Mouse (Mus musculus): ENCODE data around the gene H2-Aa. TPM values are rescaled to one million over a fixed set of nuclear protein-coding genes. Genes with fewer than 3 reads are reported as not detected.

H2-Aa gene
- not detected in 2 replicates for polyA plus RNA-seq (2012)

GRCm38 (mm10) chr17:34287648-34288047 lies at the start of gene H2-Aa:
Gene H2-Aa, minus strand, starts transcription at chr17:34287823.
- TF ChIP-seq GATA1 (IDR thresholded peaks at IDR 0.05; ENCODE audit: low read length) = no peak

- no peak for TF ChIP-seq GATA1 (IDR thresholded peaks at IDR 0.05; ENCODE audit: low read length)
These were observed 43.6 kb upstream of the H2-Aa start for GRCm38 (mm10) chr17:34331200-34331599.

- no peak for TF ChIP-seq GATA1 (IDR thresholded peaks at IDR 0.05; ENCODE audit: low read length)
These were observed 42.2 kb upstream of the H2-Aa start for GRCm38 (mm10) chr17:34329807-34330206.

GRCm38 (mm10) chr17:34326373-34326772 lies 38.8 kb upstream of the H2-Aa start:
- no peak for TF ChIP-seq GATA1 (IDR thresholded peaks at IDR 0.05; ENCODE audit: low read length)

- TF ChIP-seq GATA1 (IDR thresholded peaks at IDR 0.05; ENCODE audit: low read length) = no peak
These were observed 37.8 kb upstream of the H2-Aa start, which contains the start of gene H2-Eb2 for GRCm38 (mm10) chr17:34325436-34325835. Gene H2-Eb2, plus strand, starts transcription at chr17:34325665.

GRCm38 (mm10) chr17:34317275-34317674 lies 29.7 kb upstream of the H2-Aa start:
- no peak for TF ChIP-seq GATA1 (IDR thresholded peaks at IDR 0.05; ENCODE audit: low read length)

GRCm38 (mm10) chr17:34316697-34317096 lies 29.1 kb upstream of the H2-Aa start:
- TF ChIP-seq GATA1 (IDR thresholded peaks at IDR 0.05; ENCODE audit: low read length) = no peak

GRCm38 (mm10) chr17:34315512-34315911 lies 27.9 kb upstream of the H2-Aa start:
- no peak for TF ChIP-seq GATA1 (IDR thresholded peaks at IDR 0.05; ENCODE audit: low read length)

- TF ChIP-seq GATA1 (IDR thresholded peaks at IDR 0.05; ENCODE audit: low read length) = no peak
These were observed 26.7 kb upstream of the H2-Aa start for GRCm38 (mm10) chr17:34314286-34314685.

GRCm38 (mm10) chr17:34313393-34313792 lies 25.8 kb upstream of the H2-Aa start:
- no peak for TF ChIP-seq GATA1 (IDR thresholded peaks at IDR 0.05; ENCODE audit: low read length)

GRCm38 (mm10) chr17:34312185-34312584 lies 24.6 kb upstream of the H2-Aa start:
- TF ChIP-seq GATA1 (IDR thresholded peaks at IDR 0.05; ENCODE audit: low read length) = no peak

- TF ChIP-seq GATA1 (IDR thresholded peaks at IDR 0.05; ENCODE audit: low read length) = no peak
These were observed 22.2 kb upstream of the H2-Aa start for GRCm38 (mm10) chr17:34309683-34310385.

GRCm38 (mm10) chr17:34309225-34309624 lies 21.6 kb upstream of the H2-Aa start:
- TF ChIP-seq GATA1 (IDR thresholded peaks at IDR 0.05; ENCODE audit: low read length) = no peak

GRCm38 (mm10) chr17:34308161-34308560 lies 20.5 kb upstream of the H2-Aa start:
- TF ChIP-seq GATA1 (IDR thresholded peaks at IDR 0.05; ENCODE audit: low read length) = no peak

GRCm38 (mm10) chr17:34307216-34307615 lies 19.6 kb upstream of the H2-Aa start:
- TF ChIP-seq GATA1 (IDR thresholded peaks at IDR 0.05; ENCODE audit: low read length) = no peak

- no peak for TF ChIP-seq GATA1 (IDR thresholded peaks at IDR 0.05; ENCODE audit: low read length)
These were observed 18.8 kb upstream of the H2-Aa start for GRCm38 (mm10) chr17:34306407-34306806.

GRCm38 (mm10) chr17:34305380-34306030 lies 17.9 kb upstream of the H2-Aa start, which contains the start of gene H2-Eb1:
Gene H2-Eb1, plus strand, starts transcription at chr17:34305867.
- no peak for TF ChIP-seq GATA1 (IDR thresholded peaks at IDR 0.05; ENCODE audit: low read length)

Data from G1E-ER4 (cell line).